Mouse (Mus musculus) mesoderm, embryonic 11.5 days (tissue): ENCODE data around the gene Loxl4.

Source experiments
- DNase-seq: peaks from one replicate; pipeline ENCODE4 v3.0.0-alpha.2; 2012; ENCODE audit warnings: low read depth, low spot score

Gene Loxl4

GRCm38 (mm10) chr19:42609716-42610115, 2.9 kb downstream of the Loxl4 start:
- no peak for DNase-seq

GRCm38 (mm10) chr19:42608082-42608481, 4.5 kb downstream of the Loxl4 start:
- no peak for DNase-seq

GRCm38 (mm10) chr19:42602576-42602975, 10.0 kb downstream of the Loxl4 start:
- no peak for DNase-seq

- no peak for DNase-seq
Measured at GRCm38 (mm10) chr19:42602041-42602440, 10.6 kb downstream of the Loxl4 start.

GRCm38 (mm10) chr19:42601445-42601844, 11.2 kb downstream of the Loxl4 start:
- DNase-seq = no peak

- no peak for DNase-seq
Measured at GRCm38 (mm10) chr19:42600591-42600990, 12.0 kb downstream of the Loxl4 start.

GRCm38 (mm10) chr19:42599891-42600290, 12.7 kb downstream of the Loxl4 start:
- no peak for DNase-seq

GRCm38 (mm10) chr19:42597896-42598295, 14.7 kb downstream of the Loxl4 start:
- DNase-seq = no peak

GRCm38 (mm10) chr19:42597286-42597685, 15.3 kb downstream of the Loxl4 start:
- no peak for DNase-seq

GRCm38 (mm10) chr19:42595066-42595465, 17.5 kb downstream of the Loxl4 start:
- DNase-seq = no peak

GRCm38 (mm10) chr19:42593456-42593855, 19.2 kb downstream of the Loxl4 start:
- no peak for DNase-seq

- no peak for DNase-seq
Measured at GRCm38 (mm10) chr19:42591534-42591933, 21.1 kb downstream of the Loxl4 start.

GRCm38 (mm10) chr19:42589246-42589645, 23.4 kb downstream of the Loxl4 start:
- DNase-seq = no peak

GRCm38 (mm10) chr19:42587704-42588103, 24.9 kb downstream of the Loxl4 start:
- no peak for DNase-seq

- DNase-seq = no peak
Measured at GRCm38 (mm10) chr19:42584188-42584587, 28.4 kb downstream of the Loxl4 start.

- no peak for DNase-seq
Measured at GRCm38 (mm10) chr19:42583677-42584076, 28.9 kb downstream of the Loxl4 start.

GRCm38 (mm10) chr19:42582811-42583370, 29.7 kb downstream of the Loxl4 start:
- DNase-seq = no peak

GRCm38 (mm10) chr19:42580701-42581100, 31.9 kb downstream of the Loxl4 start:
- DNase-seq = peak; percentile 30

- no peak for DNase-seq
Measured at GRCm38 (mm10) chr19:42578631-42579030, 34.0 kb downstream of the Loxl4 start.

- no peak for DNase-seq
Measured at GRCm38 (mm10) chr19:42576856-42577255, 35.8 kb downstream of the Loxl4 start.

GRCm38 (mm10) chr19:42575317-42575716, 37.3 kb downstream of the Loxl4 start:
- no peak for DNase-seq

- DNase-seq = no peak
Measured at GRCm38 (mm10) chr19:42571291-42571690, 41.3 kb downstream of the Loxl4 start.

GRCm38 (mm10) chr19:42569076-42569475, 43.5 kb downstream of the Loxl4 start:
- DNase-seq = no peak

- no peak for DNase-seq
Measured at GRCm38 (mm10) chr19:42567020-42567419, 45.6 kb downstream of the Loxl4 start.
